Mouse (Mus musculus): ENCODE results near the gene Muc1.

The Muc1 gene

GRCm38 (mm10) chr3:89233562-89234110 is 4.8 kb downstream of the Muc1 start:
- in situ Hi-C loops (cut with MboI): no loop called here

- in situ Hi-C loops (cut with MboI): no loop called here
Observed at GRCm38 (mm10) chr3:89236516-89236915, 7.7 kb downstream of the Muc1 start.

GRCm38 (mm10) chr3:89237682-89238081 is 8.8 kb downstream of the Muc1 start:
- in situ Hi-C loops (cut with MboI): no loop called here

- in situ Hi-C loops (cut with MboI): no loop called here
Observed at GRCm38 (mm10) chr3:89238494-89238893, 9.6 kb downstream of the Muc1 start.

GRCm38 (mm10) chr3:89242331-89242895 is 13.6 kb downstream of the Muc1 start:
- in situ Hi-C loops (cut with MboI): no loop called here

- in situ Hi-C loops (cut with MboI): no loop called here
Observed at GRCm38 (mm10) chr3:89243609-89244008, 14.8 kb downstream of the Muc1 start.

GRCm38 (mm10) chr3:89244158-89244981 is 15.5 kb downstream of the Muc1 start:
- in situ Hi-C loops (cut with MboI): no loop called here

- in situ Hi-C loops (cut with MboI): loop anchor here (5.0 kb wide), 1 partner anchor 52 kb away; no protein-coding TSS in a partner anchor
Observed at GRCm38 (mm10) chr3:89244982-89245687, 16.3 kb downstream of the Muc1 start.

- in situ Hi-C loops (cut with MboI): loop anchor here (5.0 kb wide), 1 partner anchor 52 kb away; no protein-coding TSS in a partner anchor
Observed at GRCm38 (mm10) chr3:89245688-89246171, 16.9 kb downstream of the Muc1 start, which contains the start of gene Krtcap2. Gene Krtcap2, plus strand, starts transcription at chr3:89245966.

GRCm38 (mm10) chr3:89246261-89247100 is 17.6 kb downstream of the Muc1 start, which contains the start of gene Trim46:
Gene Trim46, minus strand, starts transcription at chr3:89246309.
- in situ Hi-C loops (cut with MboI): loop anchor here (5.0 kb wide), 1 partner anchor 51 kb away; no protein-coding TSS in a partner anchor

GRCm38 (mm10) chr3:89247466-89247865 is 18.6 kb downstream of the Muc1 start:
- in situ Hi-C loops (cut with MboI): loop anchor here (5.0 kb wide), 1 partner anchor 50 kb away; no protein-coding TSS in a partner anchor

GRCm38 (mm10) chr3:89250435-89251040 is 21.7 kb downstream of the Muc1 start:
- in situ Hi-C loops (cut with MboI): no loop called here

- in situ Hi-C loops (cut with MboI): no loop called here
Observed at GRCm38 (mm10) chr3:89251365-89251895, 22.6 kb downstream of the Muc1 start.

- in situ Hi-C loops (cut with MboI): no loop called here
Observed at GRCm38 (mm10) chr3:89254994-89255393, 26.1 kb downstream of the Muc1 start.

GRCm38 (mm10) chr3:89256177-89256576 is 27.3 kb downstream of the Muc1 start:
- in situ Hi-C loops (cut with MboI): no loop called here

GRCm38 (mm10) chr3:89259076-89259475 is 30.2 kb downstream of the Muc1 start, which contains the start of gene Dpm3:
Gene Dpm3, plus strand, starts transcription at chr3:89259358.
- in situ Hi-C loops (cut with MboI): no loop called here

GRCm38 (mm10) chr3:89260211-89260610 is 31.4 kb downstream of the Muc1 start:
- in situ Hi-C loops (cut with MboI): no loop called here

GRCm38 (mm10) chr3:89262417-89262816 is 33.6 kb downstream of the Muc1 start:
- in situ Hi-C loops (cut with MboI): no loop called here

- in situ Hi-C loops (cut with MboI): no loop called here
Observed at GRCm38 (mm10) chr3:89266439-89266893, 37.6 kb downstream of the Muc1 start.

- in situ Hi-C loops (cut with MboI): no loop called here
Observed at GRCm38 (mm10) chr3:89268916-89269315, 40.1 kb downstream of the Muc1 start.

Measured in mature B cell (primary cell).